Mouse (Mus musculus) cerebellum, adult 2 months (tissue): ENCODE results near the gene L3mbtl2. TPM values are rescaled to one million over a fixed set of nuclear protein-coding genes. Genes with fewer than 3 reads are reported as not detected.

Experiments
- DNase-seq, 2 experiments: peaks; one replicate each; pipeline ENCODE4 v3.0.0; 2021
- H3K27ac ChIP-seq: fragments of 200-500 bp; 2 replicates; pipeline ENCODE4 v1.5.1; 2012; ENCODE audit warnings: low read length, control low read depth, inconsistent platforms; ENCODE audit not compliant: insufficient read depth
- H3K27me3 ChIP-seq: fragments of 200-500 bp; 2 replicates; pipeline ENCODE4 v1.6.1; 2012; ENCODE audit warnings: inconsistent platforms, mild to moderate bottlenecking, low read length, moderate library complexity; ENCODE audit not compliant: control insufficient read depth, insufficient read depth
- H3K4me1 ChIP-seq: fragments of 200-500 bp; 2 replicates; pipeline ENCODE4 v1.6.1; 2011; ENCODE audit warnings: low read length; ENCODE audit not compliant: control insufficient read depth, insufficient read depth
- H3K4me3 ChIP-seq: fragments of 200-500 bp; replicated peaks from 2 replicates; pipeline ENCODE3; 2011; ENCODE audit warnings: mild to moderate bottlenecking, low read depth, low read length, control low read depth; ENCODE audit not compliant: insufficient read depth
- CTCF ChIP-seq: fragments of 200-500 bp; IDR thresholded peaks from 2 replicates; pipeline ENCODE4 v1.5.1; 2011; ENCODE audit warnings: low read depth, mild to moderate bottlenecking, control low read depth, low read length, moderate library complexity, borderline replicate concordance; ENCODE audit not compliant: insufficient read depth
- POLR2A ChIP-seq: fragments of 200-500 bp; IDR thresholded peaks from 2 replicates; pipeline ENCODE4 v1.6.1; 2011; ENCODE audit warnings: low read length, control low read depth, borderline replicate concordance; ENCODE audit not compliant: insufficient read depth
- WGBS: fragments of 180-500 bp; shearing (Covaris S2); methylation state at CpG from one replicate; pipeline ENCODE4 v1.1.7; 2018; 5-methylcytosine and 5-hydroxymethylcytosine counted together
- polyA plus RNA-seq: library from polyadenylated mRNA; depleted of rRNA; stranded (reverse); fragments of >200 nt; gene quantifications from 2 replicates; pipeline ENCODE4 v1.2.3, GENCODE M21; 2012

L3mbtl2 gene
- polyA plus RNA-seq, 1 experiment, result 28.0 TPM

GRCm38 (mm10) chr15:81713742-81714141, 50.1 kb downstream of the L3mbtl2 start:
- no peaks in the 10 kb centered on the region for H3K27me3 ChIP-seq
- H3K4me1 ChIP-seq, result no peaks in the 10 kb centered on the region
- no peak overlapping the region for H3K4me3 ChIP-seq
- WGBS, result 82% methylated on average over 6 of the region's 6 CpGs
- no peak overlapping the region for H3K27ac ChIP-seq
- no peak for DNase-seq
- TF ChIP-seq CTCF, result no peak
- TF ChIP-seq POLR2A, result no peak

GRCm38 (mm10) chr15:81718336-81719138, 54.8 kb downstream of the L3mbtl2 start:
- no peak for DNase-seq
- no peak overlapping the region for H3K27ac ChIP-seq
- no peaks in the 10 kb centered on the region for H3K27me3 ChIP-seq
- no peak overlapping the region for H3K4me3 ChIP-seq
- TF ChIP-seq CTCF, result no peak
- no peak for TF ChIP-seq POLR2A
- H3K4me1 ChIP-seq, result no peaks in the 10 kb centered on the region
- 78% methylated on average over 9 of the region's 9 CpGs for WGBS

GRCm38 (mm10) chr15:81719139-81719531, 55.4 kb downstream of the L3mbtl2 start:
- H3K4me3 ChIP-seq, result no peak overlapping the region
- DNase-seq, result no peak
- 90% methylated on average over 6 of the region's 6 CpGs for WGBS
- H3K27ac ChIP-seq, result no peak overlapping the region
- H3K27me3 ChIP-seq, result no peaks in the 10 kb centered on the region
- H3K4me1 ChIP-seq, result no peaks in the 10 kb centered on the region
- TF ChIP-seq POLR2A (no peak), CTCF (no peak)

GRCm38 (mm10) chr15:81722361-81722760, 58.7 kb downstream of the L3mbtl2 start:
- DNase-seq, result no peak
- H3K27ac ChIP-seq, result no peak overlapping the region
- no peaks in the 10 kb centered on the region for H3K27me3 ChIP-seq
- TF ChIP-seq CTCF (no peak), POLR2A (no peak)
- no peak overlapping the region for H3K4me3 ChIP-seq
- WGBS, result 85% methylated on average over 5 of the region's 5 CpGs
- no peaks in the 10 kb centered on the region for H3K4me1 ChIP-seq

DNA sequence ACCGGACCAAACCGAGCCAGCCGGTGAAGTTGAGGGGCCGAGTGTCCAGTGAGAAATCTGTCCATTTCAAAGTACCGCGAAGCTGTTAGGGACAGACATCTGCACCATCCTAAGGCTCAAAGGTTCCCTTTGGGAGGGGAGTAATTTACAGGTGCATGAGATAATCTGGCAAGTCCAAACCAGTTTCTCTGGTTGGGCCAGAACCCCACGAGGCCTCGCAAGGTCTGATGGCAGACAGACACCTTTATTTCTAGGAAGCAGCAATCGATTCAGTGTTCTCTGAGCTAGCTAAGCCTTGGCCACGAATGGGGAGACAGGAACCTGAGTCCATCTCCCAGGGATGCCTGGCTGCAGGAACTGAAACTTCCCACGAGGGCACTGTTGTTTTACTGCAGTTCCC, 60.0 kb downstream of the L3mbtl2 start:
- DNase-seq, result no peak
- Histone ChIP-seq H3K4me3 (no peak overlapping the region), H3K4me1 (no peaks in the 10 kb centered on the region), H3K27ac (no peak overlapping the region), H3K27me3 (no peaks in the 10 kb centered on the region)
- 90% methylated on average over 11 of the region's 11 CpGs for WGBS
- TF ChIP-seq CTCF (no peak), POLR2A (no peak)

GRCm38 (mm10) chr15:81725965-81726364, 62.3 kb downstream of the L3mbtl2 start:
- no peaks in the 10 kb centered on the region for H3K27me3 ChIP-seq
- no peak overlapping the region for H3K4me3 ChIP-seq
- TF ChIP-seq CTCF (no peak), POLR2A (no peak)
- H3K27ac ChIP-seq, result no peak overlapping the region
- H3K4me1 ChIP-seq, result no peaks in the 10 kb centered on the region
- 88% methylated on average over 8 of the region's 8 CpGs for WGBS
- DNase-seq, result no peak

GRCm38 (mm10) chr15:81729241-81729791, 65.6 kb downstream of the L3mbtl2 start:
- Histone ChIP-seq H3K4me1 (no peaks in the 10 kb centered on the region), H3K4me3 (peak overlapping the region; percentile 83), H3K27me3 (no peaks in the 10 kb centered on the region), H3K27ac (0 out of 2 replicates have a peak overlapping the region, but pooled peaks have one; percentile 16)
- TF ChIP-seq CTCF (no peak), POLR2A (no peak)
- DNase-seq, result peak; percentile 56 to 66
- 1% methylated on average over 49 of the region's 49 CpGs for WGBS
